Mouse (Mus musculus) liver, adult 2 months (tissue): ENCODE results near the gene Atrn. TPM values are rescaled to one million over a fixed set of nuclear protein-coding genes. Genes with fewer than 3 reads are reported as not detected.
A peak's percentile ranks its signal among the peaks of the same experiment; 100 is the strongest.

ENCODE experiments used
- DNase-seq: peaks from one replicate; pipeline ENCODE4 v3.0.0-alpha.2; 2011; ENCODE audit warnings: low read depth, low spot score; ENCODE audit errors: extremely low read depth
- H3K27ac ChIP-seq: fragments of 200-500 bp; replicated peaks from 2 replicates; pipeline ENCODE4 v1.5.1; 2012; ENCODE audit warnings: low read depth, mild to moderate bottlenecking, control low read depth, inconsistent platforms, low read length; ENCODE audit not compliant: insufficient read depth
- H3K27me3 ChIP-seq: fragments of 200-500 bp; 2 replicates; pipeline ENCODE4 v1.6.1; 2012; ENCODE audit warnings: mild to moderate bottlenecking, moderate library complexity, low read length, inconsistent platforms; ENCODE audit not compliant: control insufficient read depth, insufficient read depth
- H3K36me3 ChIP-seq: fragments of 200-500 bp; 2 replicates; pipeline ENCODE4 v1.6.1; 2012; ENCODE audit warnings: low read length, inconsistent platforms; ENCODE audit not compliant: control insufficient read depth, insufficient read depth
- H3K4me1 ChIP-seq: fragments of 200-500 bp; 2 replicates; pipeline ENCODE4 v1.6.1; 2011; ENCODE audit warnings: low read length; ENCODE audit not compliant: control insufficient read depth, insufficient read depth
- H3K4me3 ChIP-seq: fragments of 200-500 bp; 2 replicates; pipeline ENCODE4 v1.5.1; 2011; ENCODE audit warnings: low read depth, mild to moderate bottlenecking, control low read depth, low read length, moderate library complexity; ENCODE audit not compliant: insufficient read depth
- H3K79me2 ChIP-seq: fragments of 200-500 bp; 2 replicates; pipeline ENCODE4 v1.6.1; 2012; ENCODE audit warnings: inconsistent platforms, mild to moderate bottlenecking, low read length, moderate library complexity; ENCODE audit not compliant: control insufficient read depth, insufficient read depth
- H3K9ac ChIP-seq: fragments of 200-500 bp; 2 replicates; pipeline ENCODE4 v1.6.1; 2012; ENCODE audit warnings: low read depth, mild to moderate bottlenecking, control low read depth, inconsistent platforms, low read length
- CTCF ChIP-seq: fragments of 200-500 bp; IDR thresholded peaks from 2 replicates; pipeline ENCODE4 v1.5.1; 2011; ENCODE audit warnings: low read depth, low read length, control low read depth
- POLR2A ChIP-seq: fragments of 200-500 bp; IDR thresholded peaks from 2 replicates; pipeline ENCODE4 v1.6.1; 2011; ENCODE audit warnings: low read length, control low read depth; ENCODE audit not compliant: insufficient read depth; ENCODE audit errors: extremely low read depth
- WGBS: fragments of 180-500 bp; shearing (Covaris S2); methylation state at CpG from one replicate; pipeline ENCODE4 v1.1.7; 2018; 5-methylcytosine and 5-hydroxymethylcytosine counted together
- polyA plus RNA-seq: library from polyadenylated mRNA; depleted of rRNA; stranded (reverse); fragments of >200 nt; gene quantifications from 2 replicates; pipeline ENCODE4 v1.2.3, GENCODE M21; 2012
- total RNA-seq: library from RNA; depleted of rRNA; stranded (reverse); fragments of >200 nt; gene quantifications from 2 replicates; pipeline ENCODE4 v1.2.3, GENCODE M21; 2014

The Atrn gene
- total and polyA plus RNA-seq, 2 experiments, result 16.6 to 27.2 TPM

DNA sequence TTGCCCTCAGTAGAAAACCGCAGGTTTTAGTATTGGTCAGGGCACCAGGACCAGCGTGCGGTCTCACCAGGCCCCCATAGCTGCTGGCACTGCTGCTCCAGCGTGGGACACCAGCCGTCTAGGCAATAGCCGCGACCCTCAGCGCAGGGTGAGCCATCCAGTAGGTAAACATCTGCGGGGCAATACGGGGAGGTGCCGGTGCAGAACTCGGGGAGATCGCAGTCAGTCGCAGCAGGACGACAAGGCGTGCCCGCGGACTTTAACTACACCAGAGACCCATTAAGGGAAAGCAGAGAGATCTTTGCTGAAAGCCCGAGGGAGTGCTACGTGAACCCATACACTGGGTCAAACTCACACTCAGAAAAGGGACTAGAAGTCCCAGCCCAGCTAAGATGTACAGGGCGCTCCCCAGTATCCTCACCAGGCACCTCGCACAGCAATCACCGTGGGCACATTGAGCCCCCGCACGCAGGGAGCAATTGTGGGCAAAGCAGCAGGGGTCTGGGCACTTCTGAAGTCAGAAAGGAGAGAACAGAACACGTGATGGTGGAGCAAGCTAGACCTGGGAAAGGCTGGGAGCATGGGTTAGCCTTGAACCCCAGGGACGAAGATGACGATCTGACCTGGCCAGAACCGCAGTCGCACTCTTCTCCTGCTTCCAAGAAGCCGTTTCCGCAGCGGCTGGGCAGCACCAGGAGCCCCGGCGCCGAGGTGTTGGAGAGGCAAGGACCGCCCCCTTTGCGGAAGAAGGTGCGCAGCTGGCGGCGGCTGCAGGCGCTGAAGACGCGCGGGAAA lies 147.8 kb downstream of the Atrn start:
- no peak overlapping the region for H3K9ac ChIP-seq

DNA sequence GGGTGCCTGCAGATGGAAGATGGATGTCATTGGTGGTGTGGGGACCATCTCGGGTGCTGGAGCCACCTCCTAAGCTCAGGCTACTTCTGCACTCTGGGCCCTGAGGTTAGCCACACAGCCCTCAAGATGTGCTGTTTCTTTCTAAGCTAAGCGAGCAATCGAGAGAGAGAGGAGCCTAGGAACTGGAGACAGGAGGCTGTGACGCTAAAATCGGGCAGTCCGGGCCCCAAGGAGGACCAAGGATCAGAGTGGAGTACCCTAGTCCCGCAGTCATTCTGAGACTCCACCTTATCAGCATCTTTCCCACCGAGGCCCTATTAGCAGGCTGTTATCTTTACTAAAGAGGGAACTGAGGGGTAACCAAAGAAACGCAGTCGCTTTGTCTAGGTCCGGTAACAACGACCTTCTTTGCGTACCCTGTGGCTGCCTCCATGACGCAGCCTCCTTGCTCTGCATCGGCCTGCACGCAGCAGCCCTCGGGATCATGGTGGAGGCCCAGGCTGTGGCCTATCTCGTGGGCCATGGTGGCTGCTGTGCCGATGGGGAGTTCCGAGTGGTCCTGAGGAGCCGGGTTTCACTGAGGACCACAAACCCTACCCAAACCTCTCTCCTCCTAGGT lies 148.5 kb downstream of the Atrn start:
- no peak overlapping the region for H3K27ac ChIP-seq
- DNase-seq, result no peak

More for the DNA sequence above, 147.8 kb downstream of the Atrn start:
- DNase-seq, result no peak
- TF ChIP-seq CTCF (no peak), POLR2A (no peak)
- no peaks in the 10 kb centered on the region for H3K36me3 ChIP-seq
- no peak overlapping the region for H3K27ac ChIP-seq
- H3K79me2 ChIP-seq, result no peaks in the 10 kb centered on the region
- WGBS, result 6% methylated on average over 45 of the region's 45 CpGs
- H3K27me3 ChIP-seq, result peaks cover 10% of the 10 kb centered on the region
- no peaks in the 10 kb centered on the region for H3K4me1 ChIP-seq
- H3K4me3 ChIP-seq, result no peak overlapping the region

DNA sequence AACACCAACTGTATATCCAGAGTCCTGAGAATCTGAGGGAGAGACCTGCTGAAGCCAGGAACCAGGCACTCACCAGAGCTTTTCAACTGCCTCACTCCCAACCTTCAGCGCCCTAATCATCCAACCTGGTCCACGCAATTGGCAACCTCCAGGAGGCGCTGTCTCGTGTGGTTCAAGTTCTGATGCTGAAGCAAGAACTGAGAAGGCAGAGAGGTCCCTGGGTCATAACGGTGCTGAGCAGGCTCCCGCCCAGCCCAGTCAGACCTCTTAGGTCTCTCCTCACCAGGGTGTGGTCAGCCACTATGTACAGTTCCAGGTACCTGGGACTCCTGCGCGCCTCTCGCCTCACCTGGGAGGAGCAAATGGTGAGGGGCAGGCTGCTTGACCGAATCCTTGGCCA lies 149.3 kb downstream of the Atrn start:
- H3K27me3 ChIP-seq, result peaks cover 10% of the 10 kb centered on the region
- H3K36me3 ChIP-seq, result no peaks in the 10 kb centered on the region

More for the DNA sequence above, 148.5 kb downstream of the Atrn start:
- Histone ChIP-seq H3K36me3 (no peaks in the 10 kb centered on the region), H3K27me3 (peaks cover 10% of the 10 kb centered on the region), H3K4me1 (no peaks in the 10 kb centered on the region), H3K9ac (no peak overlapping the region), H3K4me3 (no peak overlapping the region), H3K79me2 (no peaks in the 10 kb centered on the region)
- TF ChIP-seq POLR2A (no peak), CTCF (no peak)
- WGBS, result 11% methylated on average over 21 of the region's 21 CpGs

DNA sequence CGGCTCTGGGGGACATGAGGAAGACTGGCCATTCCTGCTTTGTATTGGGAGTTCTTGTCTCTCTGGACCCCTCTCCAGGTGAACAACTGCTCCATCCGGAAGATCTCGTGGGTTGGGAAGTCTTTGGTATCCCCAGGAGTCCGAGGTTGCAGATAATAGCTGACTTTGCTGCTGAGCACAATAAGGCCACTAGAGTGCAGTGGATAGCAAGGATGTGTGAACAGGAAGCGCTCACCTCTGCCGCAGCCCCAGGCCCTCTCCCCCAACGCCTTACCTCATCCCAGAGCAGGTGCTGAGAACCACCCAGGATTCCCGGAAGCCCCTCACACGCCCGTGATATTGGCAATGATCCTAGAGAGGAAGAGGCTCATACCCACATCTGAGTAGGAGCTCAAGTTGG lies 149.9 kb downstream of the Atrn start:
- no peaks in the 10 kb centered on the region for H3K79me2 ChIP-seq
- H3K27me3 ChIP-seq, result peaks cover 10% of the 10 kb centered on the region
- H3K36me3 ChIP-seq, result no peaks in the 10 kb centered on the region
- WGBS, result 7% methylated on average over 10 of the region's 10 CpGs
- H3K27ac ChIP-seq, result no peak overlapping the region
- TF ChIP-seq CTCF, result peak; percentile 57
- TF ChIP-seq POLR2A, result no peak
- H3K4me1 ChIP-seq, result no peaks in the 10 kb centered on the region
- no peak overlapping the region for H3K4me3 ChIP-seq
- H3K9ac ChIP-seq, result no peak overlapping the region
- DNase-seq, result peak; percentile 8

More for the DNA sequence above, 149.3 kb downstream of the Atrn start:
- no peaks in the 10 kb centered on the region for H3K4me1 ChIP-seq
- 12% methylated on average over 10 of the region's 10 CpGs for WGBS
- TF ChIP-seq POLR2A (no peak), CTCF (peak; percentile 78)
- no peak overlapping the region for H3K27ac ChIP-seq
- H3K79me2 ChIP-seq, result no peaks in the 10 kb centered on the region
- H3K4me3 ChIP-seq, result no peak overlapping the region
- peak; percentile 11 for DNase-seq
- no peak overlapping the region for H3K9ac ChIP-seq

DNA sequence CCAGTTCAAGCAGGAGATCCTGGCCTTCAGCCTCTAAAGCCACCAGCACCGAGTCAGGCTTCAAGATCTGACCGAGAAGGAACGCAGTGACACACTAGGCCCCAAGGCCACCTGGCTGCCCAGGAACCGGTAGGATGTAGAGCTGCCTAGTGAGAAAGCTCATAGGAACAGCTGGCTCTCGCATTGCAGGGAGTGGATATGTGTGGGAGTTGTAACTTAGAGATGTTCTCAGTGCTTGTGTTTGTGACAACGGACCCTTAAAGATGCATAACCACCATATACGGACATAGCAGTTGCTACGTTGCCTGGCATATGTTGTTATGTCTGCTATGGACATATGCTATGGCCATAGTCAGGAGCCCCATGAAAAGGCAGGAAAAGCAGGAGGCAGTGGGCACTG lies 152.4 kb downstream of the Atrn start:
- Histone ChIP-seq H3K27me3 (peaks cover 10% of the 10 kb centered on the region), H3K9ac (no peak overlapping the region), H3K27ac (no peak overlapping the region), H3K4me1 (no peaks in the 10 kb centered on the region), H3K36me3 (no peaks in the 10 kb centered on the region), H3K4me3 (no peak overlapping the region), H3K79me2 (no peaks in the 10 kb centered on the region)
- WGBS, result 95% methylated on average over 8 of the region's 8 CpGs
- no peak for DNase-seq
- TF ChIP-seq CTCF (no peak), POLR2A (no peak)

DNA sequence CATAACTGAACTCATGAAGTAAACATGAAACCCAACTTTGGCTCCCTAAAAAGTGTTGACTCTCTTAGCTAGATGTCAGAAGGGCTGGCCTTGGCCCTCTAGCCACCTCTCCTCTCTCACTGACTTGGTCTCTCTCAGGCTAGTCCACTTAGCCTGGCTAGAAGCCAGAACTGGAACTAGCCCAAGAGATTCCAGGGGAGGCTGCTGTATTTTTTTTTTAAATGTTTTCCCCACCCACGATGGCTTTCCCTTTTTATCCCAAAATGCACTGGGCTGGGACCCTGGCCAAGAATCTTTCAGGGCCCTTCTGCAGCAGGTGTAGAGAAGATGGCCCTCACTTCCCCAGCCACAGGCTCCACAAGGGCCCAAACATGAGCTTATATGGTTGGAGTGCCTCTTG lies 153.1 kb downstream of the Atrn start:
- no peak overlapping the region for H3K4me3 ChIP-seq
- 0% methylated on average over 1 of the region's 1 CpGs for WGBS
- no peaks in the 10 kb centered on the region for H3K79me2 ChIP-seq
- no peak overlapping the region for H3K9ac ChIP-seq
- H3K27ac ChIP-seq, result no peak overlapping the region
- peaks cover 10% of the 10 kb centered on the region for H3K27me3 ChIP-seq
- DNase-seq, result peak; percentile 28
- H3K36me3 ChIP-seq, result no peaks in the 10 kb centered on the region
- H3K4me1 ChIP-seq, result no peaks in the 10 kb centered on the region
- TF ChIP-seq POLR2A, result no peak
- no peak for TF ChIP-seq CTCF
